In the genomic region with DNA sequence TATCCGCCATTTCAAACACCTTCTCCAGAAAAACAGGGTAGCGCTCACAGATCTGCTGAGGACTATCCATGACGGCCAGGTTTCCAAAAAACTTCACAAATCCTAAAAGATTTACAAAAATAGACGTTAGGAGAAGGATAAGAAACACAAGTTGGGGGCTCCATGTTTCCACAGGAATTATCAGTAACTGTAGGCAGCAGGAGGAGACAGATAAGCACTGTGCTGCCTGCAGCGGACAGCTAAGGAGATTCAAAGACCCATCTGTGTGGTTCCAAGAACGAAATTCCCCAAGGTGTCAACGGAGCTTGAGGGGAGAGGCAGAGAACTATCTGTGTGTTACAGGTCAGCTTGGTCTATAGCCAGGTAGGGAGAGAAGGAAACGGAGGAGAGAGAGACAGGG, we compare ENCODE assay signal across 26 mouse cellular contexts. TPM values are rescaled to one million over a fixed set of nuclear protein-coding genes. Genes with fewer than 3 reads are reported as not detected.
"Had no signal": no experiment of that assay in that cellular context is flagged by ENCODE, and none has a peak within 500 bp of the region (broad histone marks: within the 10 kb centered on the region; RNA-seq: fewer than 3 reads in every experiment).

No protein-coding gene starts in this region.

- H3K4me1 ChIP-seq: intestine, embryonic 15.5 days; limb, embryonic 12.5 days; limb, embryonic 15.5 days; stomach, embryonic 15.5 days had no signal

- DNase-seq: kidney, adult 11 months; kidney, adult 9 months; kidney, postnatal 14 days; kidney, postnatal 4 days; left cerebral cortex, postnatal 4 days; lung, embryonic 14.5 days; midbrain, embryonic 14.5 days; right cerebral cortex, postnatal 4 days; thymus, postnatal 25 days had no signal

- H3K4me3 ChIP-seq: intestine, embryonic 15.5 days; limb, embryonic 12.5 days; limb, embryonic 15.5 days; megakaryocyte, embryonic 14.5 days; stomach, embryonic 15.5 days had no signal

- H3K27me3 ChIP-seq: intestine, embryonic 15.5 days; limb, embryonic 12.5 days; limb, embryonic 15.5 days; megakaryocyte, embryonic 14.5 days; stomach, embryonic 15.5 days had no signal

- ATAC-seq: intestine, embryonic 15.5 days; lung, postnatal 0 days had no signal

- H3K9ac ChIP-seq: intestine, embryonic 15.5 days; limb, embryonic 12.5 days; limb, embryonic 15.5 days; lung, embryonic 14.5 days; stomach, embryonic 15.5 days had no signal

- H3K27ac ChIP-seq: intestine, embryonic 15.5 days; limb, embryonic 12.5 days; limb, embryonic 15.5 days; macrophage; stomach, embryonic 15.5 days had no signal

- H3K9me3 ChIP-seq: intestine, embryonic 15.5 days; limb, embryonic 12.5 days; limb, embryonic 15.5 days; megakaryocyte, embryonic 14.5 days; stomach, embryonic 15.5 days had no signal

- H3K4me2 ChIP-seq: intestine, embryonic 15.5 days; limb, embryonic 12.5 days; limb, embryonic 15.5 days; lung, embryonic 14.5 days; midbrain, embryonic 11.5 days; stomach, embryonic 15.5 days had no signal

RNA-seq across cellular contexts. Expression of a gene that starts 16.5 kb away (rescaled TPM):
- total RNA-seq: midbrain, postnatal 0 days had no signal
- polyA plus RNA-seq: macrophage; neural tube, embryonic 11.5 days; neural tube, embryonic 14.5 days had no signal

RNA-seq across cellular contexts. Expression of a gene that starts 24.9 kb away (rescaled TPM):
- total RNA-seq: layer of hippocampus, adult 18-20 months; layer of hippocampus, postnatal 14 days; left cerebral cortex, adult 8-10 months; left cerebral cortex, postnatal 14 days; left cerebral cortex, postnatal 4 days; midbrain, postnatal 0 days had no signal
- polyA plus RNA-seq: intestine, embryonic 15.5 days; kidney, embryonic 16.5 days; limb, embryonic 15.5 days; liver, embryonic 16.5 days; lung, embryonic 14.5 days; lung, postnatal 0 days; macrophage; midbrain, embryonic 11.5 days; midbrain, embryonic 14.5 days; neural tube, embryonic 11.5 days; neural tube, embryonic 14.5 days; stomach, embryonic 15.5 days had no signal
